Mouse (Mus musculus) liver, embryonic 14.5 days (tissue): Measurements from ENCODE around the gene Ceacam1. TPM values are rescaled to one million over a fixed set of nuclear protein-coding genes. Genes with fewer than 3 reads are reported as not detected.
"Not testable (repeated sequence)": the region's sequence is repeated elsewhere in the genome, so short reads cannot be mapped to it uniquely, and the experiment has no call there.

Source experiments
- ATAC-seq: fragments of 200-750 bp; cut with Nextera tagmentation; 2 replicates; pipeline ENCODE4 v1.8.0; 2017; ENCODE audit warnings: moderate number of reproducible peaks, mild to moderate bottlenecking, moderate library complexity; ENCODE audit not compliant: insufficient read depth
- DNase-seq, 3 experiments: peaks; one replicate each; pipeline ENCODE4 v3.0.0-alpha.2; 2012 to 2013; ENCODE audit warnings: low read depth in 3 of 3, low spot score in 3 of 3
- H3K27ac ChIP-seq: fragments of 300-500 bp; sonication (generic); 2 replicates; pipeline ENCODE4 v1.5.1; 2014; ENCODE audit warnings: moderate library complexity, mild to moderate bottlenecking, control low read depth, inconsistent platforms
- H3K27me3 ChIP-seq: fragments of 300-500 bp; sonication (generic); 2 replicates; pipeline ENCODE4 v1.6.1; 2014; ENCODE audit warnings: mild to moderate bottlenecking, low read length, moderate library complexity; ENCODE audit not compliant: control insufficient read depth, insufficient read depth
- H3K36me3 ChIP-seq: fragments of 300-500 bp; sonication (generic); replicated peaks from 2 replicates; pipeline ENCODE4 v1.6.1; 2014; ENCODE audit warnings: low read depth; ENCODE audit not compliant: control insufficient read depth, insufficient read depth
- H3K4me1 ChIP-seq, 2 experiments: fragments of 200-500 bp in 1 of 2; fragments of 300-500 bp in 1 of 2; sonication (generic) in 1 of 2; replicated peaks; 2 replicates each; pipeline ENCODE4 v1.6.1; 2012 to 2014; ENCODE audit warnings: antibody characterized with exemption in 1 of 2, inconsistent platforms in 1 of 2, low read length in 1 of 2; ENCODE audit not compliant: control insufficient read depth in 2 of 2, insufficient read depth in 2 of 2
- H3K4me2 ChIP-seq: fragments of 300-500 bp; sonication (generic); 2 replicates; pipeline ENCODE4 v1.6.1; 2014; ENCODE audit warnings: low read depth, mild to moderate bottlenecking, control low read depth, moderate library complexity
- H3K4me3 ChIP-seq, 2 experiments: fragments of 200-500 bp in 1 of 2; fragments of 300-500 bp in 1 of 2; sonication (generic) in 1 of 2; 2 replicates each; pipeline ENCODE4 v1.5.1; 2012 to 2014; ENCODE audit warnings: low read depth in 2 of 2, low read length in 2 of 2, mild to moderate bottlenecking in 2 of 2, control low read depth in 1 of 2, inconsistent platforms in 1 of 2, moderate library complexity in 1 of 2; ENCODE audit not compliant: insufficient read depth in 1 of 2
- H3K9ac ChIP-seq: fragments of 300-500 bp; sonication (generic); replicated peaks from 2 replicates; pipeline ENCODE4 v1.6.1; 2014; ENCODE audit warnings: mild to moderate bottlenecking, control low read depth, moderate library complexity
- H3K9me3 ChIP-seq: fragments of 300-500 bp; sonication (generic); 2 replicates; pipeline ENCODE4 v1.6.1; 2016; ENCODE audit warnings: low read length, mixed read lengths; ENCODE audit not compliant: control insufficient read depth
- CTCF ChIP-seq: IDR thresholded peaks from 2 replicates; pipeline ENCODE4 v1.5.1; 2016; ENCODE audit warnings: antibody characterized with exemption, low read depth, control low read depth
- EP300 ChIP-seq: IDR thresholded peaks from 2 replicates; pipeline ENCODE4 v1.6.1; 2016; ENCODE audit warnings: antibody characterized with exemption, low read depth
- WGBS: fragments of 180-500 bp; shearing (Covaris S2); extraction: QIAGEN DNeasy Blood & Tissue Kit; methylation state at CpG from one replicate; pipeline ENCODE4 v1.1.7; 2014; ENCODE audit not compliant: insufficient replicate concordance; 5-methylcytosine and 5-hydroxymethylcytosine counted together
- polyA plus RNA-seq, 2 experiments: library from polyadenylated mRNA; depleted of rRNA in 1 of 2; stranded (reverse) in 1 of 2; unstranded in 1 of 2; fragments of >200 nt; fragmentation: Nextera tagmentation in 1 of 2; extraction: Ambion mirVana in 1 of 2; gene quantifications; 2 replicates each; pipeline versions ENCODE4 v1.2.1 to v1.2.3; 2012 to 2014

Ceacam1 gene
- polyA plus RNA-seq, 2 experiments, result 3.0 to 3.8 TPM

GRCm38 (mm10) chr7:25429886-25430784 lies 47.3 kb downstream of the Ceacam1 start:
- no peak overlapping the region for H3K27ac ChIP-seq
- H3K4me1 ChIP-seq, result no peaks in the 10 kb centered on the region
- no peak overlapping the region for H3K9ac ChIP-seq
- H3K27me3 ChIP-seq, result no peaks in the 10 kb centered on the region
- no peak overlapping the region for H3K4me3 ChIP-seq
- ATAC-seq, result no peak
- TF ChIP-seq CTCF (no peak), EP300 (no peak)
- 64% methylated on average over 4 of the region's 4 CpGs for WGBS
- DNase-seq, result no peak
- H3K4me2 ChIP-seq, result no peak overlapping the region
- H3K36me3 ChIP-seq, result no peaks in the 10 kb centered on the region
- H3K9me3 ChIP-seq, result no peaks in the 10 kb centered on the region

GRCm38 (mm10) chr7:25428321-25428720 lies 49.1 kb downstream of the Ceacam1 start:
- 73% methylated on average over 3 of the region's 3 CpGs for WGBS
- Histone ChIP-seq H3K4me1 (no peaks in the 10 kb centered on the region), H3K36me3 (no peaks in the 10 kb centered on the region), H3K4me3 (no peak overlapping the region), H3K27ac (no peak overlapping the region), H3K9me3 (no peaks in the 10 kb centered on the region), H3K4me2 (no peak overlapping the region), H3K27me3 (no peaks in the 10 kb centered on the region), H3K9ac (no peak overlapping the region)
- ATAC-seq, result no peak
- TF ChIP-seq CTCF (no peak), EP300 (no peak)
- DNase-seq, result no peak

GRCm38 (mm10) chr7:25427144-25427543 lies 50.3 kb downstream of the Ceacam1 start:
- ATAC-seq (no peak), DNase-seq (no peak)
- Histone ChIP-seq H3K9ac (no peak overlapping the region), H3K9me3 (no peaks in the 10 kb centered on the region), H3K4me2 (no peak overlapping the region), H3K4me3 (no peak overlapping the region), H3K4me1 (no peaks in the 10 kb centered on the region), H3K36me3 (no peaks in the 10 kb centered on the region), H3K27ac (no peak overlapping the region), H3K27me3 (no peaks in the 10 kb centered on the region)
- 49% methylated on average over 5 of the region's 5 CpGs for WGBS
- no peak for TF ChIP-seq CTCF
- no peak for TF ChIP-seq EP300

GRCm38 (mm10) chr7:25426380-25426779 lies 51.0 kb downstream of the Ceacam1 start:
- ATAC-seq, H3K9ac ChIP-seq, H3K4me3 ChIP-seq, H3K4me1 ChIP-seq, H3K4me2 ChIP-seq, H3K9me3 ChIP-seq, H3K27me3 ChIP-seq, H3K27ac ChIP-seq, H3K36me3 ChIP-seq, DNase-seq: not testable (repeated sequence)
- 67% methylated on average over 4 of the region's 4 CpGs for WGBS

- 31% methylated on average over 4 of the region's 4 CpGs for WGBS
- Histone ChIP-seq H3K4me2 (no peak overlapping the region), H3K36me3 (no peaks in the 10 kb centered on the region), H3K9ac (no peak overlapping the region), H3K9me3 (no peaks in the 10 kb centered on the region), H3K27me3 (no peaks in the 10 kb centered on the region), H3K4me1 (no peaks in the 10 kb centered on the region), H3K4me3 (no peak overlapping the region), H3K27ac (no peak overlapping the region)
- DNase-seq, result peak; percentile 47 to 52 (median 47)
- no peak for ATAC-seq
- TF ChIP-seq EP300 (no peak), CTCF (peak; percentile 82)
These were observed 53.0 kb downstream of the Ceacam1 start for GRCm38 (mm10) chr7:25424429-25424828.
